Mouse (Mus musculus) cerebellum, adult 2 months (tissue): ENCODE measurements at regions not wholly inside any gene's neighbourhood (a gene's known extent, or its start where the extent isn't known, plus 50 kb on each side); places are given as distances from the start of the nearest gene placed in this dataset.

Source experiments
- CTCF ChIP-seq: fragments of 200-500 bp; IDR thresholded peaks from 2 replicates; pipeline ENCODE4 v1.5.1; 2011; ENCODE audit warnings: low read depth, mild to moderate bottlenecking, control low read depth, low read length, moderate library complexity, borderline replicate concordance; ENCODE audit not compliant: insufficient read depth
- POLR2A ChIP-seq: fragments of 200-500 bp; IDR thresholded peaks from 2 replicates; pipeline ENCODE4 v1.6.1; 2011; ENCODE audit warnings: low read length, control low read depth, borderline replicate concordance; ENCODE audit not compliant: insufficient read depth

DNA sequence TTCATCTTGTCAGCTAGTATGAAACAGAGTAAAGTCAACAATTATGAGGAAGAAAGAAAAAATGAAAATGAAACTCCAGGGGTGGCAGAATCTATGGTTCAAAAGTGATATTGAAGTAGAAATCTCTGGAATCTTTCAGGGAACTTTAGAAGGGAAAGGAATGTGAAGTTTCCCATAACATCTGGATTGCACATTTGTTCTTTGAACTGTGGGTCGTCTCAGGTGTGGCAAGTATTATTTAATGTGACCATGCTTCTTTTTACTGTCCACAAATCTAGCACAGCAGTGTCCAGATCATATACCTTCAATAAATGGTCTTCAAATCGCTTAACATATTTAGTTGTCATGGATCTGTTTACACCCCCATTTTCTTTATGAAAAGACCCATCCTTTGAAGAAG, 71.2 kb upstream of the Tyw5 start:
- TF ChIP-seq CTCF (no peak), POLR2A (no peak)
